Mouse (Mus musculus): ENCODE data around the gene Arhgef3. TPM values are rescaled to one million over a fixed set of nuclear protein-coding genes. Genes with fewer than 3 reads are reported as not detected.

Arhgef3 gene
- total RNA-seq, 2 experiments from 2014 or later, result 29.9 to 44.1 TPM

DNA sequence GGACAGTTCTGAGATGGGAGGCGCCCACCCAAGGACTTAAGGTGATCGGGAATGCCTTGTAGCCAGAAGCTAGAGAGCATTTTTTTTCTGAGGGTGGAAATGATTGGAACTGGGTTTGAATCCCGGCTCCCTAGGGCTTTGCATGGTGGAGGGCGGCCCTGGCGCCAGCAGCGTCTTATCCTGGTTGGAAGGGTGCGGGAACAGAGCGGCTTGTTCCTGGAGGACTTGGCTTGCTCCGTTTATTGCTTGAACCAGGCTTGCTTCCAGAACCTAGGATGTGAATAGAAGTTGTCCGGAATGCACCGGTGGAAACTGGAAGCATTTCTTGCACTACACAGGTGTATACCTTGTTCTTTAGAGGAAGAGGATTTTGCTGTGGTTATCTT is 569 bp downstream of the Arhgef3 start:
- DNase-seq, result peak in 1 of 2 experiments; percentile 39

DNA sequence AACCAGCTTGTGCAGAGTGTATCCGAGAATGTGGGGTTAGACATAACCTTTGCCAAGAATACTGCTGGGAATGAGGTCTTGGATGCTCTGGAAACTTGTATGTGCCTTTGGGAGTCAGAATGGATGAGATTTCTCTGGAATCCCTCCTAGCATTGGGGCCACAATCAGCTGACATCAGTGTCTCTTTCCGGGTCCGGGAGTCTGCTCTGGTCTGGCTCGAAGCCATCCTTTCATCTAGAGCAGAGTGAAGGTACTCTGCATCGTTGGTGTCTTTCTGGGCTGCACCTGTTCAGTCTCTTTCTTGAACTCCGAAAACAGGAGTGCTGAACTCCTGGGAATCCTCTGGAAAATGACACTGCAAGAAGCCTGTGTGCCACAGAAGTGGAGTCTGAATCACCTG is 1.3 kb downstream of the Arhgef3 start:
- DNase-seq, result no peak

DNA sequence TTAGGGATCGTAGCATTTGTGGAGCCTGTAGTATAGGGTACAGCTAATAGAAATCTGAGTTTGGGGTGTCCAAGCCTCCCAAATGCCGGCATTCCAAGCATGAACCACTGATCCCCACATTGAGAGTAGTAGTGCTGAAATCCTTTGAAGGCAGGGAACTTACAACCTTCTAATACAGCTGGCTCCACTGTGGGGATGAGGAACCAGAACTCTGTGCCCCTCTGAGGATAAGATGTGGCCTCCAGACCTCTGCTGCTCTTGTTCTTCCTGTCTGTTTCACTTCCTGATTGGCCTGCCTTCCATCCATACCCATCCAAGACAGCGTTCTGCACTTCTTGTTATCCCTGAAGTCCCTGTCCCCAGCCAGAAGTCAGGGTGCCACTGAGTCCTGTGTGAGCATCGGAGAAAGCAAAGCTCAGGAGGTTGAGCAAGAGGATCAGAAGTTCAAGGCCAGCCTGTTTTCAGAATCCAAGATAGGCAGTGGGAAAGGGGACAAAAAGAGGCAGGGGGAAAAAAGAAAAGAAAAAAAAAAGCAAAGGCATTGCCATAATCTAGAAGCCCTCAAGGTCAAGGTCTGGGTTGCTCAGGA is 2.0 kb downstream of the Arhgef3 start:
- peak in 1 of 2 experiments; percentile 10 for DNase-seq

DNA sequence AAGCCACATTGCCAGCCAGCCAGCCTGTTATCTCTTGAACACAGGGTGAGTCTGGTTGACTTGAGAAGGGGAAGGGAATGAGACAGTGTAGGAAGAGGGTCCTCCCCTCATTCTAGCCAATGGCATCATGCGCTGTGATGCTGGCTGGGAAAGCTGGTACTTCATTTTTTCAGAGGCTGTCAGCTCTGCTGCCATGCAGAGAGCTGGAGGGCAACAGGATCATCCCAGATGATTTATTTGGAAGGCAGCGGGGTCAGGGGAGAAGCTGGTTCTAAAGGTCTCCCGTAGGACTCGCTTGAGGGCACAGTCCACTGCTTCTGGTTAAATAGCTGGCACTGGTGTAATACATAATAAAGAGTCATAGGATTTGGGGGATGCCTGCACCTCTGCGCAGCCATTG is 3.8 kb downstream of the Arhgef3 start:
- no peak for DNase-seq

DNA sequence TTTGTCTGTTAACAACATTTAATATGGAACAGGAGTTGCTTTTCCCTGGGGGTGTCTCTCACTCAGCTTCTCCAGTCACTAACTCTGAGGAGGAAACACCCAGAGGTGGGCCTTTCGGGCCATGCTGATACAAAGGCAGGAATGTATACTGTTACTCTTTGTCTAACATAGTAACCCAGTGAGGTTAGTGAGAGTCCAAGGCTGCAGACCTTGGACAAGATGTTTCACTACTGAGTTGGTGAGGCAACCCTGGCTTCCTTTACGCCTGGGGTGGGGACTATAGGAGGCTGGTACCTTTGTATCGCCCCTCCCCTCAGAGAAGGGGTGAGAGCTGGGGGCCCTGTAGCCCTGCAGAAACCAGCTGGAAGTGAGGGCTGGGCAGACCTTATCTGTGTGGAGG is 7.9 kb downstream of the Arhgef3 start:
- peak; percentile 40 to 54 for DNase-seq

DNA sequence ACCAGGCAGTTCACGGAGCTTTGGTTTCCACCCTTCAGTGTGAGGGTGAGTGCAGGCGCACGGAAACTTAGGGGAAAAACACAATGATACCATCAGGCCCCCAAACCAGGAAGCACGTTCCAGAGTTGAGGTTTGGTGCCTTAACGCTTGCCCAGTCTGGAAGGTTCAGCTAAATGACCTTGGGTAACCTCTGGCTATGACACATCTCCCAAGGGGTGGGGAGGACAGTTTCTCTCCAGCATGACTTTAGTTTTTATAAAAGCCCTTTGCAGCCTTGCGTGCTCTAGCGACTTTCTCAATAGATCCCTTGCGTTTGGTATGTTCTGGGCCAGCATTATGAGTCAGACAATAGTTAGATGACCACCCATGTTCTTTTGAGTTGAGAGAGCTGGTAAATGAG is 8.8 kb downstream of the Arhgef3 start:
- peak; percentile 60 to 68 for DNase-seq

DNA sequence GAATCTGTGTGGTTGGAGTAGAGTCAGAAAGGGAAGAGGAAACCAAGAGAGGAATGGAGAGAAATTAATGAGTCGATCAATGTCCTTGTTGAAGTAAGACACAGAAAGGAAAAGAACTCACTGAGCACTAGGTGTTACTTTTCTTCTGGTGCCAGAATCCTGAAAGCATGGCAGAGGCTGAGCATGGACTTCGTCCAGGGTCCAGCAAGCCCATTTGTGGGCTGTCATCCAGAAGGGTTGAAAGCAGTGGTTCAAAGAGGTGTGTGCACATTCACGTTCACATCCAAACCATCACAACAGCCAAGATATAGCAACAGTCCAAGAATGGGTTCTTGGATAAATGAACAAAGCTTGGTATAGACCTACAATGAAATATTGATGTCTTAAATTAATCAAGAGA is 15.3 kb downstream of the Arhgef3 start:
- DNase-seq, result no peak

DNA sequence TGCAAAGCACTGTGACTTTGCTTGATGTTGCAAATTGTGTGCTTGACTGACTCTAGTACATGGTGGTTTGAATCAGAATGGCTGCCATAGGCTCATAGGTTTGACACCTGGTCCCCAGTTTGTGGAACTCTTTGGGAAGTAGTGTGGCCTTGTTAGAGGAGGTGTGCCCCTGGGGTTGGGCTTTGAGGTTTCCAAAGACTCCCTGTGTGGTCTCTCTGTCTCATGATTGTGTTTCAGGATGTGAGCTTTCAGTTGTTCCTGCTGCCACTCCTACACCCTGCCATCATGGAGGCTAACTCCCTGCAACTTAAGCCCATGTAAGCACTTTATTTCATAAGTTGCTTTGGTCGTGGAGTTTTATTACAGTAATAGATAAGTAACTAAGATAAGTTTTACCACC is 16.0 kb downstream of the Arhgef3 start:
- DNase-seq, result no peak

DNA sequence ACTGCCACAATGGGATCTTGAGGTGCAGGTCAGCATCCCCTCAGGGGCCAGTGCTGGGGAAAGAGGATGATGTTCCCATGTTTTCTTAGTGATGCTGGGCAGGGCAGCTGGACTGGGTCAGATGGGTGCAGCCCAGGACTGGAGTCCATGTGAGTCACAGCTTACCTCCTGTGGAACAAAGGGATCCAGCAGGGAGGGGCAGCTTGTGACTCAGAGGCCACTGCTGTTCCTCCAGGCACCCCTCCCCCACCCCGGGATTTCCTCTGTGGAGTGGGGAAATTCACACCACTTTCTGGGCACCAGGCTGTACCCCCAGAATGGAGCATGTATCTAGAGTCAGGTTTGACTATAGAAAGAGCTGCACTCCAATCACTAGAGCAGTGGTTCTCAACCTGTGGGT is 16.8 kb downstream of the Arhgef3 start:
- peak; percentile 38 to 67 for DNase-seq

DNA sequence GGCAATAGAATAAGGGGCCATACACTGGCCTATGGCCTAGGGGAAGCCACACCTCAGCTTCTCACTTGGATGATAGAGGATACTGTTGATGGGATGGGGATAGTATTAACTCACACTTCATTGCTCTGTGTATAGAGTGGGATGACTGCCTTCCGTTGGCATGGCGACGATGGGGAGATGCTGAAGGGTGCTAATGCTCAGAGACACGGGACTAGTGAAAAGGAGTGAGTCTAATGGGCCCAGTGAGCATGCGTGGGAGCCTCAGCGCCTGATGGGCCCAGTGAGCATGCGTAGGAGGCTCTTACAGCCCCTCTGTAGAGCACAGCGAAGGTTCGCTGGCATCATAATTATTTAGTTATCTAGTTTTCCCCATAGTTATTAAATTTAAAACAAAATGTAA is 24.2 kb downstream of the Arhgef3 start:
- DNase-seq, result no peak

DNA sequence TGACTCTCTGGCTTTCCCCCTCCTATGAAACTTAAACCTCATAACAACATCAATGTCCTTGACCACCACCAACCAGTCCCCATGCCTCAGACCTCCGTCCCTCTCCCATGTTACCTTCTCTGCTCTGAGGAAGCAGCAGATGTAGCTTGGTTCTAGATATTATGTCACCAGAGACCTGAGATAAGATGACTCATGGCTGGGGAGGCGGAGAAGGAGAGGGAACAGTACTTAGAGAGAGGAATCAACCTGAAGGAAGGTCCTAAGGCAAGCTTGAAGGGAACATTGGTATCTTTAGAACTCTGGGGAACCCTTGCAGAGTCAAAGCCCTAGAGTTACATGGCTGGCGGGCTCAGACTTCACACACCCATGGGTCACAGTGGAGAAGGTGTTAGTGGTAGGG is 25.3 kb downstream of the Arhgef3 start:
- DNase-seq, result no peak

DNA sequence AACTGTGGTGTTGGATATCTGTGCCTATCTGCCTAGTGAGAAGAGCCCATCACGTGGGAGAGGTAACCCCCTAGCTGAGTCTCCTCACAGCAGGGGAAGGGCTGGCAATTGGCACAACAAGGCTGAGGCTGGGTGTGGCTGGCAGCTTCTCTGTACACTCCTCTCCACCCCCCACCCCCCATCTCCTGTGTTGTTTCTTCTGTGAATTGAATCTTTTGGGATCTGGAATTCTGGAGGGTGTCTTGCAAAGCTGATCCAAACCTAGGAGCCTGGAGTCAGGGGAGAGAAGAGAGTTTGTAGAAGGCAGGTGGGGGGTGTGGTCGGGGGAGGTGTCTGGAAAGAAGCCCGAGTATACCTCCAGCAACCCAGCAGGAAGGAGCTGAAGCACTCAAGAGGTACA is 26.8 kb downstream of the Arhgef3 start:
- DNase-seq, result no peak

DNA sequence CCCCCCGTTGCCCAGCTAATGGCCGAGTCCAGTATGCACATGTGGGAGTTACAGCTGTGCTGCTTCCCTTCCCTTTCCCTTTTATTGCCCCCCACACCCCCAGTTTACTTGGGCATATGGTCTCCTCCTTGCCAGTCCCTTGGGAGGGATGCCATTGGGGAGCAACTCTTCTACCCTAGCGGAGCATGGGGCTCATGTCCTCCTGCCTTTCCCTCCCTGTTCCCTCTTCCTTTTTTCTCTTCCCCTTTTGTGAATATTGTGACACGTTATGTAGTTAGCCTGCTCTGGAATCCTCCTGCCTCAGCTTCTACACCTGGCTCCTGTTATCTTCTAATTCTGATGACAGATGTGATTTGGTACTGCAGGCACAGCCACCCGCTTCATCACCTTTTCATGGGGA is 28.0 kb downstream of the Arhgef3 start:
- DNase-seq, result no peak

DNA sequence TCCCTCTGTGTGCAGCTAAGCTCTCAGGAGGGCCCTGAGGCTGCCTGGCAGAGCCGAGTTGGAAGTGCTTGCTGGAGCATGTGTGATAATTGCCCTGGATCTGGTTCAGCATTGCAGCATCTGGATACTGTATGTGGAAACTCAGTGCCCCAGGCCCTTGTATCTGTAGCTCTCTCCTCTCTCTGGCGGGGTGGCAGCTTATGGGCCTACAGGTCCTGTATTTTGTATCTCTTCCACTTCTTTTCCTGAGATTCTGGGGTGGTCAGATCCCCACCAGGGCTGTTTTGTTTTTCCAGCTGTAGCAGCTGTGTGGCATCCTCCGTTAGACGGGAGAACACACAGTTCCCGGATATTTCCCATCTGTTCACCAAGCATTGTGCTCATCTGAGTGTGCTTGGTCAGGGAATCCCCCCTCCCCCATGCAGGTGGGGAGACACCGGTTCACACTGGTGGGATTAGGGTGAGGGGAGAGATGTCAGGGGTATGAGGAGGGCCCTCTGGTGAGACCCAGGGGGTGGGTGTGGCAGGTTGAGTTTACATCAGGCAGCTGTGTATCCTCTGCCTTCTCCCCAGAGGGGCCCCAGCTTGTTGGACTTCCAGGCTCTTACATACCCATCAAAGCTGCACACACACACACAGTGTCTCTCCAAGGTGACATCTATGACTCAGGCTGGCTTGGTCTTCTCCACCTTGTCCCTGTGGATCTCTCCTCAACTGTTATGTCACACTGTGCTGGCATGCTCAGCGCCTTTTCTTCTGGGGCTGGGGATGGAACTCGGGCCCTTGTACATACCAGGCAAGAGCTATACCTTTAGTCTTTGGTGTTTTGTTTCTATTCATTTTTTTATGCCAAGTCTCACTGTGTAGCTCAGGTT is 30.7 kb downstream of the Arhgef3 start:
- DNase-seq, result peak; percentile 51 to 53

DNA sequence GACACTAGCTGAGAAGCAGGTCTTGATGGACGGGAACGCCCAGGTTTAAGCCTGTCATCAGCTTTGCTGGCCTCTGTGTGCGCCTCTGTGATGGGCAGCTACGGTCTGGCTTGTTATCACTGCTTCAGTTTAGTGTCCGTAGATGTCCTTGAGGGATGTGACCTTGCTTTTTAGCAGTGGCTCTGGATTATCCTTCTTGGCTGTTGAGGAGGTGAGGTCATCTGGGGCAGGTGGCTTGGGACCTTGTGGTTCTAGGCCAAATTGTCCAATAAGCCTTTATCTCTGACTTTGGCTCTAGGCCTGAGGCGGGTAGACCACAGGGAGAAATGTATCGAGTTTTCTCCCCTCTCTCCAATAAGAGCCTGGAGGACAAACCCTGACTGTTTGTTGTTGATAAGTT is 33.0 kb downstream of the Arhgef3 start:
- DNase-seq, result peak; percentile 52 to 56

DNA sequence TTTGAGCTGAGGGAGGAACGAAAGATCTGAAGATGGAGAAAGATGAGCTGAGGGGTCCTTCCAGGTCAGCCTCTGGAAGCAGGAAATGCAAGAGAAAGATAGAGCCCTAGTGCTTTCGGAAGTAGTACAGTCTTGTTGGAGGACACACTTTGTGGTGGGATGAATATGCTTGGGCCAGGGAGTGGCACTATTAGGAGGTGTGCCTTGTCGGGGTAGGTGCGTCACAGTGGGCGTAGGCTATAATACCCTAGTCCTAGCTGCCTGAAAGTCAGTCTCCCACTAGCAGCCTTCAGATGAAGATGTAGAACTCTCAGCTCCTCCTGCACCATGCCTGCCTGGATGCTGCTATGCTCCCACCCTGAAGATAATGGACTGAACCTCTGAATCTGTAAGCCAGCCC is 34.7 kb downstream of the Arhgef3 start:
- DNase-seq, result no peak

DNA sequence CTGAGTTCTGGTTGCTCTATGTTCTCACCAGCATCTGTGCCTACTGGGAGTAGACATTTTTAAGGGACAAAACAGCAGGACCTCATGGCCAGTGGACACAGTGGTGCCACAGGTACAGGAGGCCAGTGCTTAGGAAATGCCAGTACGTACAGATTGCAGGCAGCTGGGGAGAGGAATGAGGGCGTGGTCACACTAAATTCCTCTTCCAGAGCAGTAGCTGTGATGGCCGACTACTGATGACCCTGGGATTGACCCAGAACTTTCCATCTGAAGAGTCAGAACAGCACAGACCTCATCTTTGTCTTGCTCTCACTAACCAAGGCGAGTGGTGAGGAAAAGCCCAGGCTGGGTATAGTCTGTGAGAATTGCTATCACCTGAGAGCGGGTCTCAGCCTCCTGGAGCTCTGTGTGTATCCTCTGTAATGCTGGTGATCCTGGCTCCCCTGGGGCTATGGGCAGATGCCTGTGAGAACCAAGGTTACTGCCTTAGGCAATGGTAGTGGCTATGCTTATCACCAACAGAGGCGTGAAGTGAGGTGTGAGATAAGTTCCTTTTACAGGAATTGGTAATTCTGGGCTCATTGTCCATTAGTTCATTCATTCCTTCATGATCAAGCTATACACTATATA is 35.4 kb downstream of the Arhgef3 start:
- no peak for DNase-seq

DNA sequence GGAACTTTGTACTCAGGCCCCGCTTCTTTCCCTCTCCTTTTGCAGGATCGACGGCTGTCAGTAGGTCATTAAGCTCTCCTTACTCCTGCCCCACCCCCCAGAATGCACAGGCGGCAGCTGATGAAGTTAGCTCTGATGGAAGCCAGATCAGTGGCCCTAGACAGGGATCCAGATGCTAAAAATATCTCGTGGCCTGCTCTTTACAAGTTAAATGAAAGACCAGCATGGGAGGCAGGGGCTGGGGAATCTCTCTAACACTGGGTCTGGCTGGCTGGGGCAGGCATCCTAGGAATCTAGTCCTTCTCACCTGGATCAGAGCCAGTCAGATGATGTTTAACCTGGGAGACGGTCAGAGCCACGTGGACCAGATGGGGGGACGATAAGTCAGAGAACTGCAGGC is 36.7 kb downstream of the Arhgef3 start:
- no peak for DNase-seq

DNA sequence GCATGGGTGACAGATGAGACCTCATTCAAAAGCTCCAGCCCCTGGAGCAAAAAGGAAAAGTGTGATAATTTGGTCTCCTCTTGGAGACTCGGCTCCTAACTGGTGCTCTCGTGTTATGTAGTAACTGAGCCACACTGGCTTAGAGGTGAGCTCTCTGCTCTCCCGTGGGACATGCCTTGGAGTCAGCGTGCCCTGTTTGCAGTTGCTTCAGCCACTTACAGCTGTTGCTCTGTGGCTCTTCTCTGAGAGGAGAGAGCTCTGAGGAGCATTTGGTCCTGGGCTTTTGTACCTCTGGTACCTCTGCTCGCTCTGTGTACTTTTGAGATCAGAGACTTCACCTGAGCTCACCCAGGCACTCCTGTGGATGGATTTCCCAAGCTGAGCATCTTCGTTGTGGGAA is 40.4 kb downstream of the Arhgef3 start:
- DNase-seq, result no peak

DNA sequence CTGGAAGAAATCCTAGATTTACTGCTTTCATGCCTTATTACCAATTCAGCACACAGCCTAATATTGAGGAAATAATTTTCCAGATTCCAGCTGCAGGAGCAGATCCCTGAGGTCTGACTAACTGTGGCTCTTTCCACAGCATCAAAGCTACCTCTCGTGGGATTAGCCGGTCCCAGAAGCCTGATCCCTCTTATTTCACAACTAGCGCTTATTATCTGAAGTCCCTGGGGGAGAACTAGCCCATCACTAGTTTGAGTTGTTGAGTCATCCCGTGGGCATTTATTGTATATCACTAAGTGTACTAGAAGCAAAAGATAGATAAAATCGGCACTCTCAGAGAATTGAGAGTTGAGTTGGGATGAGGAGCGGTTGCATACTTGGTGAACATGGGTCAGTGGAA is 41.3 kb downstream of the Arhgef3 start:
- no peak for DNase-seq

DNA sequence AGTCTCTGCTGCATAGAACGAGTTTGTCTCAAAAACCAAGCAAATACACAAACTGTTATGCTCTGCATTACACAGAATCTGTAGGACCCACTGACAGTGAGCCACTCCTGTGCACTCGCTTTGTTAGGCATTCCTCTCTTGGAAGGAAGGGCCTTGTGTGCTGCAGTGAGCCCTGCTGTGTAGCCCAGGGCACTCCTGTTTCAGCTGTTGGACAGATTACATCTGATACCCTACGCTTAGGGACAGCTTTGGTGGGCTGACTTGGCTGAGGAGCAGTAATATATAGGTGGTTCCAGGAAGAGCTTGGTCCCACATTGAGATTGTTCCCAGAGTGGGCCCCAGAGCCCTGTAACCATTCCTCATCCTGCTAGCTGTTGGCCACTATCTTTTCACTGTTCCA is 43.4 kb downstream of the Arhgef3 start:
- DNase-seq, result no peak

DNA sequence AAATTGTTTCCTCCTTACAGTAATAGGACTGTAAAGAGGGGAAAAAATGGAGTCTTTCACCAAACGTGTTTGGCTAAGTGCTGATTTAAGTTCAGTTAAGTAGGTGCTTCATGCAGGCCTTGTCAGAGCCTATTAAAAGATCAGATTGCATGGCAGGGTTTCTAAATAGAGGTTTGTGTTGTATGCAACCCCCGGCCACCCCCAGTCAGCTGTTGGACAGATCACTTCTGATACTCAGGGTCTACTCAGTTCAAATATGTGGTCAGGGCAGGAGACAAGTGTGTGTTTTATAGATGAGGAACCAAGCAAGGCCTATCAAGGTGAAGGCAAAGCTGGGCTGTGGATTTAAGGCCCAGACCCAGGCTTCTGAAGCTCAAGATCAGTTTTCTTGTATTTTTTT is 44.1 kb downstream of the Arhgef3 start:
- no peak for DNase-seq

DNA sequence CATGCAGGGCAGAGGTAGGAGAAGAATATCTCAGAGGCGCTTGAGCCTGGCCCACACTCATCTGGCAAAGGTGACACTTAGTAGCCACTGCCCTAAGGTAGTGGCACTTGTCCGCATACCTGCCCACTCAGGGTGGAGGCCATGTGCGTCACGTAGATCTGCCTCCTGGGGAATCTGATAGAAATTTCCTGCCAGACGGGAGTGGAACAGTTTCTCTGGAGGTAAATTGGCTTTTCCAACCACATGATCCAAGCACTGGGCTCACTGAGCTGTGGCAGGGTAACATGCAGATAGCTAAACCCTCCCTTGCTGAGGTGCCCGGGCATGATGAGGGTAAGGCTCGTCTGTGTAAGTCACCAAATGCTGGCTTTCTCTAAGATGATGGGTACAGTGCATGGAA is 46.1 kb downstream of the Arhgef3 start:
- no peak for DNase-seq

DNA sequence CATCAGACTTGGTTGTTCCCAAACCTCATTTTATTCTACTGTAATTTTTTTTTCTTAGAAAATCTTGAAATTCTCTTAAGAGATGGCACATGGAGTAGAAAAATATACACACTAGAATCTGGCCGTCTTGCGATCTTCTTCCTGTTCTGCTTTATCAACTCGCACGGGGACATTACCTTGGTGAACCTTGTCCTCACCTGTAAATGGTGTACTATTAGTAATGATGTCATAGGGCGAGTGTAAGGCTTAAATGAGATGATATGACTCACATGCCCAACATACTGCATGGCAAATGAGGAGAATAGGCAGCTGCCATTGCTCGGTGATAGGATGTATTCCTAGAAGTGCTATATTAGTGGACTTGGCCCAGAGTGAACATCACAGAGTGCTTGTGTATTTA is 49.9 kb downstream of the Arhgef3 start:
- no peak for DNase-seq
